Mouse (Mus musculus) limb, embryonic 11.5 days (tissue): ENCODE results near the gene A730049H05Rik. TPM values are rescaled to one million over a fixed set of nuclear protein-coding genes. Genes with fewer than 3 reads are reported as not detected.

Source experiments
- ATAC-seq: fragments of 200-750 bp; cut with Nextera tagmentation; 2 replicates; pipeline ENCODE4 v1.8.0; 2017; ENCODE audit warnings: low read depth; ENCODE audit not compliant: insufficient number of reproducible peaks, low FRiP score, low TSS enrichment
- DNase-seq: peaks from one replicate; pipeline ENCODE4 v3.0.0-alpha.2; 2015; ENCODE audit warnings: low spot score
- H3K27ac ChIP-seq: fragments of 300-500 bp; sonication (generic); replicated peaks from 2 replicates; pipeline ENCODE4 v1.5.1; 2014; ENCODE audit warnings: low read depth, mild to moderate bottlenecking, low read length
- H3K27me3 ChIP-seq: fragments of 300-500 bp; sonication (generic); 2 replicates; pipeline ENCODE4 v1.6.1; 2014; ENCODE audit warnings: mild to moderate bottlenecking, low read length, mixed read lengths; ENCODE audit not compliant: control insufficient read depth, insufficient read depth
- H3K36me3 ChIP-seq: fragments of 300-500 bp; sonication (generic); 2 replicates; pipeline ENCODE4 v1.6.1; 2014; ENCODE audit warnings: mild to moderate bottlenecking, low read length, moderate library complexity, mixed read lengths; ENCODE audit not compliant: control insufficient read depth, insufficient read depth
- H3K4me1 ChIP-seq: fragments of 300-500 bp; sonication (generic); 2 replicates; pipeline ENCODE4 v1.6.1; 2014; ENCODE audit warnings: low read length, mixed read lengths; ENCODE audit not compliant: control insufficient read depth, insufficient read depth
- H3K4me2 ChIP-seq: fragments of 300-500 bp; sonication (generic); 2 replicates; pipeline ENCODE4 v1.6.1; 2014; ENCODE audit warnings: low read depth, mild to moderate bottlenecking, moderate library complexity; ENCODE audit not compliant: severe bottlenecking
- H3K4me3 ChIP-seq: fragments of 300-500 bp; sonication (generic); 2 replicates; pipeline ENCODE4 v1.5.1; 2014; ENCODE audit warnings: low read depth, low read length
- H3K9ac ChIP-seq: fragments of 300-500 bp; sonication (generic); 2 replicates; pipeline ENCODE4 v1.6.1; 2014; ENCODE audit warnings: mild to moderate bottlenecking, low read length
- H3K9me3 ChIP-seq: fragments of 300-500 bp; sonication (generic); 2 replicates; pipeline ENCODE4 v1.6.1; 2016; ENCODE audit warnings: low read length; ENCODE audit not compliant: control insufficient read depth
- WGBS: fragments of 180-500 bp; shearing (Covaris S2); extraction: QIAGEN DNeasy Blood & Tissue Kit; methylation state at CpG from one replicate; pipeline ENCODE4 v1.1.7; 2014; 5-methylcytosine and 5-hydroxymethylcytosine counted together
- polyA plus RNA-seq: library from polyadenylated mRNA; unstranded; fragments of >200 nt; fragmentation: Nextera tagmentation; extraction: Ambion mirVana; gene quantifications from 2 replicates; pipeline ENCODE4 v1.2.1, GENCODE M21; 2014

Gene A730049H05Rik
- polyA plus RNA-seq, 1 experiment from 2014 or later = 0.55 TPM

DNA sequence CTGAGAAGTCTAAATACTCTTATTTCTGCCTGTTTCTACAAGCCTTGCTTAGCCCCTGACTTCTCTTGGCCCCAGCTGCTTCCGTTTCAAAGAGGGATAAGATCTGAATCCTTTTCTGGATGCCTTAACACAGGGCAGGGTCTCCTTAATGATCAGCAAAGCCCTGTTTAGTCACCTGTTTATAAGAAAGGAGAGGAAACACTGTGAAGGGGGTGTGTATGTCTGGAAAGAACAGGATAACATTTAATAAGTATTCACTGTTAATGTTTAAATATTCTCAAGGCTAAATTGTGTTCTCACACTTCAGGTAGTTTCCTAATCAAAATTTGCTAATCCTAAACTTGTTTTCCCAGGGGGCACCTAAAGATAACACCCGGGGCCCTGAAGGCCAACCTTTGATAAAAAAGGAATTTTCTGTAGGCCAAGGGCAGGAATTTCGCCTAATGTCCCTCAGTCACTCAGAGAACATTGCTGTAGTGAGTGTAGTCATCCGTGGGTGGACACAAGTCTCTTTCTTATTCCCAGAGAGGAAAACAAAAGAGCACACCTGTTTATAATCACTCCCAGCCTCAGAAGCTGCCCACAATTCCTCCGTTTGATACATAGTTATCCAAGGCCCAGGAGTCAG lies 44.1 kb downstream of the A730049H05Rik start:
- Histone ChIP-seq H3K27ac (no peak overlapping the region), H3K4me1 (no peaks in the 10 kb centered on the region), H3K9ac (no peak overlapping the region), H3K27me3 (no peaks in the 10 kb centered on the region), H3K4me2 (no peak overlapping the region), H3K9me3 (no peaks in the 10 kb centered on the region), H3K4me3 (no peak overlapping the region), H3K36me3 (no peaks in the 10 kb centered on the region)
- DNase-seq (no peak), ATAC-seq (no peak)
- 54% methylated on average over 5 of the region's 5 CpGs for WGBS

DNA sequence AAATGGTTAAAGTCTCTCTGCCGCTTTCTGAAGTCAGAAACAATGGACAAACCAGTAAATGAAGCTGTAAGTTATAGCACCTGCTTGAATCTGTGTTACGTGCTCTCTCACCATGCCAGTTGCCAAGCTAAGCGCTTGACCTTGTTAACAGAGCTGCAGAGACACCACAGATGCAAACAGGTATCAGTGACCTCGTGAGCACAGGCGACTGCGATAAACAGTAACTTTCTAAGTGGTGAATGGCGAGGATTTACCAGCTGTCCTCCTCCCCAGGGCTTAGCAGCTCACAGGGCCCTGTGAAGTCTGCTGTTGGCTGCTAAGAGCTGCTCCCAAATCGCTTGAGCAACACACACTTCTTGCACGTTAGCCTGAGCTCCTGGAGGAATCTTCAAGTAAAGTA lies 46.3 kb downstream of the A730049H05Rik start:
- no peak overlapping the region for H3K4me2 ChIP-seq
- H3K4me3 ChIP-seq = no peak overlapping the region
- DNase-seq = no peak
- 66% methylated on average over 9 of the region's 9 CpGs for WGBS
- no peaks in the 10 kb centered on the region for H3K36me3 ChIP-seq
- H3K9me3 ChIP-seq = no peaks in the 10 kb centered on the region
- H3K4me1 ChIP-seq = no peaks in the 10 kb centered on the region
- H3K27ac ChIP-seq = no peak overlapping the region
- no peaks in the 10 kb centered on the region for H3K27me3 ChIP-seq
- no peak for ATAC-seq
- H3K9ac ChIP-seq = no peak overlapping the region

DNA sequence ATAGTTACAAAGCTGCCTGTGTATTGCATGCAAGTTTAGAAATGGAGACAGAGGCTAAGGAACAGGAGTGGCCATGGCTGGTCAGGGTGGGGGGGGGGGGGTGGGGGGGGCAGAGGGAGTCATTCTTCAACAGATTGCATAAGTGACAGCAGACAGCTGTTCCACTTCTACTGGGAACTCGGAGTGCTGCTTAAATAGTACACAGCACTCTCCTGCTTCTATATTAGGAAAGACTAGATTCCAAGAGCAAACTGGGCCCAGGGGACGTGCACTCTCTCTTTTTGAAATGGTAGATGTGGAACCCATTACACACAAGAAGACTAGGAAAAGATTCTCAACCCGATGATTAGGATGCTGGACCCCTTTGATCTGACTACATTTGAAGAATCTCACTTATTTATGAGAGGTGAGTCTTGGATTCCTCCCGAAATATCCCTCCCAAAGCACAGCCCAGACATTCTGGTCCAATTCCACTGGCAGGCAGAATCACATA lies 52.9 kb downstream of the A730049H05Rik start, which contains the start of gene Gm15737:
Gm15737 (plus strand) TSS at position 269 of the 493 bp plus-strand sequence.
- H3K4me2 ChIP-seq = peak within 1 kb of the TSS; percentile 22; the same call in 1 of the 2 replicates
- H3K36me3 ChIP-seq = no peaks in the 10 kb centered on the region
- H3K4me3 ChIP-seq = no peak within 1 kb of the TSS
- DNase-seq (no peak), ATAC-seq (0 out of 2 replicates have a peak, but pooled peaks have one; percentile 9)
- no peaks in the 10 kb centered on the region for H3K9me3 ChIP-seq
- no peak within 1 kb of the TSS for H3K27ac ChIP-seq
- H3K27me3 ChIP-seq = no peaks in the 10 kb centered on the region
- no peak within 1 kb of the TSS for H3K9ac ChIP-seq
- WGBS = 29% methylated on average over 4 of the region's 4 CpGs
- H3K4me1 ChIP-seq = peaks cover 14% of the 10 kb centered on the region

DNA sequence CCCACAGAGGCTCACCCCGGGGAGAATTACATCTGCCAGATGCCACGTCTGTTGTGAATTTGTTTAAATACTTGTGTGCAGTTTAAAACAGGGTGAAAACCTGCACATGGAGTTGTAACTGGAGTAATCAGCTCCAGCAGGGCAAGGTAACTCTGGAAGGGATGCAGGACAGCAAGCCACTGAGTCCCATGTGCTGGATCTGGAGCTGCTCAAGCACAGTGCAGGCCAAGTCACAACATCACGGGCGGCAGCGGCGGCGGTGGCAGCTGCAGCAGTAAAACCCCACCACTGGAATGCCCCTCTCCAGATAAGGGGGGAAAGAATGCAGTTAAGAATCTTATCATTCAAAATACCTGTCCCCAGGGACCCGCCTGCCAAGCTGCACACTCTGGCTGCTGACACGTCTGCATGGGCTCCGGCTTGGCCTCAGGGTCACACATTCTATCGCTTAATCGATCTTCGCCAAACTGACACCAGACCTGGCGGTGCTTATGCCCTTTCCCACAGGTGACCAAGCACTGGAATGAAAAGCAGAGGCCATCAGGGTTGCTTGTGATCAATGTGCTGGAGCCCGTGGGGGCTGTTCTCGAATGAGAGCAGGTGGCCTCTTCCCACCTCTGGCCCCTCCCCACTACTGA lies 53.4 kb downstream of the A730049H05Rik start:
- Histone ChIP-seq H3K9me3 (no peaks in the 10 kb centered on the region), H3K4me1 (peaks cover 14% of the 10 kb centered on the region), H3K4me2 (peak overlapping the region; percentile 22; the same call in 1 of the 2 replicates), H3K9ac (no peak overlapping the region), H3K36me3 (no peaks in the 10 kb centered on the region), H3K27ac (no peak overlapping the region), H3K4me3 (no peak overlapping the region), H3K27me3 (no peaks in the 10 kb centered on the region)
- 19% methylated on average over 16 of the region's 16 CpGs for WGBS
- DNase-seq = peak; percentile 60
- 0 out of 2 replicates have a peak, but pooled peaks have one; percentile 65 for ATAC-seq

DNA sequence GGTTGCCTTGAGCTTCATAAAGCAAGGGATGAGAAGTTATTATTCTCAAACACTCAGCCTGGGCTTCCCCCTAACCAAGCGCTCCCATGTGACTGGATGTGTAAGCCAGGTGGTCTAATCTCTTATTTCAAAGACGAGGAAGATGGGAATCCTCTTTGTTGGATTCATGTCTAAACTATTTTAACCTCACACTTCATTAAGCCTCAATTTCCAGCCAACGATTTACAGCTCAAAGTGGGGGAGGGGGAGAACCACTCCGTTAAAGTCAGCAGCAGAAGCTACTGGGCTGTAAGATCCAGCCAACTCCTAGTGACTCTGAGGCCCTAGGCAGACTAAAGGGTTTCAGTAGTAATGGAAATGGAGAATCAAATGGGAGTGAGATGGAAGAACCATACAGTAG lies 55.5 kb downstream of the A730049H05Rik start:
- Histone ChIP-seq H3K4me2 (no peak overlapping the region), H3K9me3 (no peaks in the 10 kb centered on the region), H3K27ac (no peak overlapping the region), H3K27me3 (no peaks in the 10 kb centered on the region), H3K4me1 (peaks cover 14% of the 10 kb centered on the region), H3K36me3 (no peaks in the 10 kb centered on the region), H3K9ac (no peak overlapping the region), H3K4me3 (no peak overlapping the region)
- DNase-seq = no peak
- ATAC-seq = no peak
- WGBS = 35% methylated on average over 4 of the region's 4 CpGs

DNA sequence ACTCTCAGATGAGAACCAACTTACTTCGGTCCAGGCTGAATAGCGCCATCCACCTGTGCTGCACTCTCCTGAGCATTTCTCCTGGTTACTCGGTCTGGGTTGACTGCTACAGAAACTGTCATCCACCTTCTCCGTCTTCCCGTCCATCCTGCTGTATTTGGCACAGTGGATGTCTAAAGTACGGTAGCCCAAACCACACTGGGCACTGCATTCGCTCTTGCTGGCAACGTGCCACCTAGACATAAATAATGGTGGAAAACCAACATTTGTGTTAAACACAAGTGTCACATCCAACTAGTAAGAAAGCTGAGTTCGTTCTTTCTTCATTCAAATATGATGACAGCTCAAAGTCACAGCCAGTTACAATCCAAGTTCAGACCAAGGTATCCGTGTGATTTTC lies 56.5 kb downstream of the A730049H05Rik start:
- WGBS = 88% methylated on average over 10 of the region's 10 CpGs
- H3K9ac ChIP-seq = no peak overlapping the region
- no peak overlapping the region for H3K27ac ChIP-seq
- no peaks in the 10 kb centered on the region for H3K9me3 ChIP-seq
- ATAC-seq = no peak
- DNase-seq = no peak
- H3K36me3 ChIP-seq = no peaks in the 10 kb centered on the region
- no peak overlapping the region for H3K4me2 ChIP-seq
- no peaks in the 10 kb centered on the region for H3K27me3 ChIP-seq
- H3K4me3 ChIP-seq = no peak overlapping the region
- peaks cover 14% of the 10 kb centered on the region for H3K4me1 ChIP-seq

DNA sequence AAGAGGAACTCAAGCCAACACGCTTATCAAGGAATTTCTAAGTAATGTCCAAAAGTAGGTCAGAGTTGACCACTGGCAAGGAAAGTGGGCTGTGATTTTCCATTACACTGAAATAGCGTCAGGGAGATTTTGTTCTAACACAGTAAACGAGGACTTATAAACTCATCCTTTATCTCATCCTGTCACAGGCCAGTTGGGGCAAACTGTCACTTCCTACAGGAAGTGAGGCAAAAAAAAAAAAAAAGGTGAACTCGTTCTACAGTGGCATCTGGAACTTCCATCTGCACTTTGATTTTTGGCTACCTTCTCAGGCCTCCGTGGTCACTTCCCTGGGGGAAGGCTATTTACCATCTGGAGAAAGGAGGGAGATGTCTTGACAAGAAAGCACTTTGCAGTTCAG lies 58.6 kb downstream of the A730049H05Rik start:
- H3K9ac ChIP-seq = no peak overlapping the region
- H3K4me2 ChIP-seq = no peak overlapping the region
- 62% methylated on average over 5 of the region's 5 CpGs for WGBS
- no peaks in the 10 kb centered on the region for H3K9me3 ChIP-seq
- H3K27me3 ChIP-seq = no peaks in the 10 kb centered on the region
- DNase-seq = no peak
- ATAC-seq = no peak
- H3K4me1 ChIP-seq = peaks cover 8% of the 10 kb centered on the region
- no peak overlapping the region for H3K27ac ChIP-seq
- no peaks in the 10 kb centered on the region for H3K36me3 ChIP-seq
- no peak overlapping the region for H3K4me3 ChIP-seq

DNA sequence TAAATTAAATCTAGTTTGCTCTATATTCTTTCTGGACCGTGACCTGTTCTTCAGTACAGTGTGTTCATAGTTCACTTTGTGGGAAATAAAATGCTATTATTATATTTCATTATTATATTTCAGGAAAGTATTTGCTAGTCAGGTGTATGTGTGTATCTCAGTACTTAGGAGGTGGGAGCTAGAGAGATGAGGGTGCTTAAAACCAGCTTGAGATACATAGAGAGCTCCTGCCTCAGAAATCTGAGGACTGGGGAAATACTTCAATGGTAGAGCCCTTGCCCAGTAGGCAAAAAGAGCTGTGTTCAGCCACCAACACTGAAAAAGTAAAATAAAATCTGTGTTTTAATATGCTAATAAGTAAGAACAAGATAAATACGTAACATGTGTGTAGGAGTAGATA lies 59.1 kb downstream of the A730049H05Rik start:
- Histone ChIP-seq H3K4me2 (no peak overlapping the region), H3K27ac (no peak overlapping the region), H3K9me3 (no peaks in the 10 kb centered on the region), H3K36me3 (no peaks in the 10 kb centered on the region), H3K9ac (no peak overlapping the region), H3K4me3 (no peak overlapping the region), H3K4me1 (peaks cover 4% of the 10 kb centered on the region; the same call in 1 of the 2 replicates), H3K27me3 (no peaks in the 10 kb centered on the region)
- WGBS = 90% methylated on average over 2 of the region's 2 CpGs
- no peak for DNase-seq
- no peak for ATAC-seq
